Mouse (Mus musculus) macrophage (primary cell): ENCODE data around the gene 4930404N11Rik. TPM values are rescaled to one million over a fixed set of nuclear protein-coding genes. Genes with fewer than 3 reads are reported as not detected.

Experiments
- H3K27ac ChIP-seq: fragments of 350-480 bp; formaldehyde crosslinking; 2 replicates; pipeline ENCODE4 v1.9.0; 2021
- H3K36me3 ChIP-seq: fragments of 350-480 bp; formaldehyde crosslinking; 2 replicates; pipeline ENCODE4 v1.9.0; 2021; ENCODE audit errors: inconsistent target
- H3K4me3 ChIP-seq: fragments of 350-480 bp; formaldehyde crosslinking; 2 replicates; pipeline ENCODE4 v1.9.0; 2021; ENCODE audit errors: inconsistent target
- H3K79me2 ChIP-seq: fragments of 350-480 bp; formaldehyde crosslinking; 2 replicates; pipeline ENCODE4 v1.9.0; 2021; ENCODE audit errors: inconsistent target
- WGBS: methylation state at CpG from one replicate; pipeline ENCODE4 v1.1.7; 2026; ENCODE audit warnings: inconsistent platforms; ENCODE audit not compliant: missing documents; 5-methylcytosine and 5-hydroxymethylcytosine counted together
- polyA plus RNA-seq: library from polyadenylated mRNA; stranded (reverse); fragments of 250-400 nt; gene quantifications from 3 replicates; pipeline ENCODE4 v1.2.4, GENCODE M21; 2018; ENCODE audit warnings: inconsistent platforms

Gene 4930404N11Rik
- polyA plus RNA-seq, 1 experiment from 2014 or later: 9.8 TPM

DNA sequence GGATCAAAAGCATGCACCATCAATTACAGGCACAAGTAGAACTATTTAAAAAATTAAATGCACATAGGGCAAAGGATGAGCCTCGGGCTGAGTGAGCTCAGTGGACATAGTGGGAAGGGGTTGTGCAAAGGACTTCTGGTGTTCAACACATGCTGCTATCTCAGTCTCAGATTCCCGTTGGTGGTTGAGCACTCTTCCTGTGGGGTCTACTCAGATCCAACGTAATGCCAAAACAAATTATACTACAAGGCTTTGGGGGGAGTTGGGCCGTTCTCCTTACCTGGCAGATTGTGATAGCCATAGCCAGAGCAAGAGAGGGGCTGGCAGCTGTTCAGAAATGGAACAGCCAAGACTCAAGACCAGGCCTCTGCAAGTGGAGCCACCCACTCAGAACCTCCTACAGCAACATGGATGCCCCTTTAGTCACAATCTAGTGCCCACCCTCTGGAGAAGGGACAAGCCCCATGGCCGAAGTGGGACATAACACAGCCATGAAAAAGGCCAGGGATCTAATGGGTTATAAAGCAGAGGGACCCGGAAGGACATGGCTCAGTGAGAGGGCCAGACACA lies 14.3 kb upstream of the 4930404N11Rik start:
- H3K36me3 ChIP-seq: peaks cover 3% of the 10 kb centered on the region; the same call in 1 of the 2 replicates
- no peak overlapping the region for H3K27ac ChIP-seq
- H3K4me3 ChIP-seq: no peak overlapping the region
- peaks cover 38% of the 10 kb centered on the region for H3K79me2 ChIP-seq
- 83% methylated on average over 6 of the region's 6 CpGs for WGBS

DNA sequence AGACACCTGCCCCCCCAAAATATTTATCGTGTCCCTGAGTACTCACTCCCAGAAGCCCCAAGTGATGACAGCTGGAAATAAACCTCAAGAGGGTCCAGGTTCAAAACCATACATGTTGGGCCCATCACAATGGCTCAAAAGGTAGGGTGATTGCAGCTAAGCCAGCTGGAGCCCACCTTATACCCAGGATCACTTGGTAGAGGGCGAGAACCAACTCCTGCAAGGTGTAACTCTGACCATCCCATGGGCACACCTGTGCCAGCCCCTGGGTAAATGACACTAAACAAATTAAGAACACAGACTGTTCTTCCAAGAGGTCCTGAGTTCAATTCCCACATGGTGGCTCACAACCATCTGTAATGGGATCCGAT lies 13.6 kb upstream of the 4930404N11Rik start:
- WGBS: 53% methylated on average over 3 of the region's 3 CpGs
- H3K27ac ChIP-seq: peak overlapping the region; percentile 69

DNA sequence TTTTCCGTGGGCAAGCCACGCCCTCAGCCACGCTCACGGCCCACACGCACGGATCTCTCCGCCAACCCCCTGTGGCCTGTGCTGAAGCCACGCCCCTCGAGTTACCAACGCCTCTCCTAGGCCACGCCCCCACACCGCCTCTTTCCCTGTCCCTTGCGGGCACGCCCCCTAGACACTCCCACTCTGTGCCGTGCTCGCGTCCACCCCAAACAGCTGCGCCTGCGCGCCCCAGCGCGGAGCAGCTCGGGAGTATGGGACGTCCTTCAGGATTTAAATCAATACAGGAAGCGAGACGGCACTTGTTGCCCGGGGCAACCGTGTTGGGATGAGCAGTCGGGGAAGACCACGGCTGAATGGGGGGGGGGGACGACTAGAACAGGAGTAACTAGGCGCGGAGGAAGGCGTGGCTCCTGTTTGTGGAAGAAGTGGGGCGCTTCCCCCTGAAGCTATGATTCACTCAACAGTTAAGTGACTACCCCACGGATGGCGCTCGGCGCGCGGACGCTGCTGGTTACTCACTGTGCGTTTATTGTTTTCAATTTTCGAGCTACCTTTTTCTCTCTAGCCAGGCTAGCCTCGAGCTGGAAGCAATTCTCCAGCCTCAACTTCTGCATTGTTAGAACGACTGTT lies 13.1 kb upstream of the 4930404N11Rik start:
- Histone ChIP-seq H3K27ac (peak overlapping the region; percentile 69), H3K79me2 (peaks cover 44% of the 10 kb centered on the region), H3K4me3 (peak overlapping the region; percentile 54), H3K36me3 (peaks cover 11% of the 10 kb centered on the region)
- WGBS: 1% methylated on average over 38 of the region's 46 CpGs

More for the DNA sequence above, 13.6 kb upstream of the 4930404N11Rik start:
- Histone ChIP-seq H3K36me3 (peaks cover 6% of the 10 kb centered on the region), H3K4me3 (peak overlapping the region; percentile 54), H3K79me2 (peaks cover 39% of the 10 kb centered on the region)

DNA sequence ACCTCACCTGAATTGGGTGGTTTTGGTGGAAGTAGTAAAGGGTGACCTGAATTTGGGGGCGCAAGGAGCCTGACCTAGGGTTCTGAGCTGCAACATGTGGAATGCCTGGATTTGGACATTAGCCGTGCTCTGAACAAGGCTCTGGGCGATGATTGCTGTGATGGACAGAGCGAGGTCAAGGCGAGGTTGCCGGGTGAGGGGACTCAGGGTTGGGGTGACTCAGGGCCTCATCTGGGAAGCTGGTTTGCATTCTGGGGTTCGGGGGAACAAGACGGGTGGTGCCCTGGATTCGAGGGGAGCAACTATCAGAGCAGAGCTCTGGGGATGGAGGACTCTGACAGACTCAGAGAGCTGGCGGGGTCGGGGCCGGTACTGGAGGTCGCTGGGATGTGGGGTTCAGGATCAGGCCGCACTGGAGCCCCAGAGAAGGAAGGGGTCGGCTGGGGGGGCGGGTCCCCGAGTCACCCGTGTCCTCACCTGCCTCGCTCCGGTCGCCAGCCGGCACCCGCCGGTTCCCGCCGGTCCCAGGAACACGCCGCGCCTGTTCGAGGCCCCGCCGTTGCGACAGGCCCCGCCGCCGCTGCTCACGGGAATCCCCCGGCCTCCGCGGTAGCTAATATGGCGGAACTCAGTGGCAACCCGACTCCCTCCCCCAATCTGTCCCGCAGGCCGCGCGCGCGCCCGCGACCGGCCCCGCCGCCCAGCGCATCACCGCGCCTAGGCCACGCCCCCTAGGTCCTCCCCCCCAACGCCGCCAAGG lies 12.4 kb upstream of the 4930404N11Rik start, which contains the start of gene Fzr1:
Gene Fzr1, minus strand, starts transcription at position 724 of the 760 bp plus-strand sequence.
- Histone ChIP-seq H3K36me3 (peaks cover 16% of the 10 kb centered on the region), H3K4me3 (peak within 1 kb of the TSS; percentile 82), H3K27ac (peak within 1 kb of the TSS; percentile 69), H3K79me2 (peaks cover 51% of the 10 kb centered on the region)
- under 1% methylated on average over 54 of the region's 59 CpGs for WGBS

DNA sequence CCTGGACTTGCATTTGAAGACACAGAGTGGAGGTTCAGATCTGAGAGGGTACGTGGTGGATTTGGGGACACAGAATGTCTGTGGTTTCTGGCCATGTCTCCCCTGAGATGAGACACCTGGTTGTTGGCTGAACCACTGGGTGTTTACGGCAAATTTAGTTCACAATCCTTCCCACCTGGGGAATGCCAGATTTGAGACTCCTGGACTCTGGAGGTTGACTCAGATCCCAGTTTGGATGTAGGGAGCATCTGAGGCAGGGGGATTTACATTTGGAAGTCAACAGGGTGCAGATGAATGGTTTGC lies 11.7 kb upstream of the 4930404N11Rik start:
- Histone ChIP-seq H3K4me3 (peak overlapping the region; percentile 82), H3K27ac (peak overlapping the region; percentile 64), H3K79me2 (peaks cover 58% of the 10 kb centered on the region), H3K36me3 (peaks cover 21% of the 10 kb centered on the region)
- 75% methylated on average over 2 of the region's 2 CpGs for WGBS

DNA sequence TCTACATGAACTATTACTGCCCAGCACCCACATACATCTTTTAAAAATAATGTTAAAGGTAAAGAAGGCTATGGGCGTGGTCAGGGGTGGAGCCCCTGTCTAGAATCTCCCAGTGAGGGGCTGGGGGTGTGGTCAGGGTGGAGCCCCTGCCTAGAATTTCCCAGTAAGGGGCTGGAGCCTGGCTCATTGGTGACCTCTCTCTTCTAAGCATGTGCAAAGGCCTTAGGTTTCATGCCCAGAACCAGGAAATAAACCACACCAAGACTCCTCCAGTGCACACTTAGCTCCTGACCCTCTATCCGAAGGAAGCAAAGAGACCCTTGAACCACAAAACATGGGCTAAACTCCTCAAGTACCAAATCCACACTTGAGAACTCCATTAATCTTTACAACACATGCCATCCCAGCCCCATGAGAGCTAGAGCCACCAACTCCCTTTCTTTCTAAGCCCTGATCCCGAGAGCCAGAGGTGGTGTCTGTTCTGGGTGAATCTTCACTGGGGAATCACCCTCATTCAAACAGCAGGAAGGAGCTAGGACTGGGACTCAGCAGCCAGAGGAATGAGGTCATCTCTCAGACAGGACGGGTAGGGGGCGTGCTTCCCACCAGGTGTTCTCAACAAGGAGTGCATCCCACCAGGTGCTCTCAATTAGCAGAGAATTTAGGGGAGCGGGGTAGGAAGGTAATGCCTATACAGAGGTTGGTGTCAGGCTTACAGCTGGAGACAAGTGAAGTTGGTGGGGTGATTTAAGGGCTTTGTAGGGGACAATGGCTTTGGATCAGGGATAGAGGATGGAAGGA lies 11.1 kb upstream of the 4930404N11Rik start:
- Histone ChIP-seq H3K4me3 (peak overlapping the region; percentile 82), H3K36me3 (peaks cover 23% of the 10 kb centered on the region), H3K27ac (0 out of 2 replicates have a peak overlapping the region, but pooled peaks have one; percentile 64), H3K79me2 (peaks cover 63% of the 10 kb centered on the region)
- 53% methylated on average over 6 of the region's 6 CpGs for WGBS

DNA sequence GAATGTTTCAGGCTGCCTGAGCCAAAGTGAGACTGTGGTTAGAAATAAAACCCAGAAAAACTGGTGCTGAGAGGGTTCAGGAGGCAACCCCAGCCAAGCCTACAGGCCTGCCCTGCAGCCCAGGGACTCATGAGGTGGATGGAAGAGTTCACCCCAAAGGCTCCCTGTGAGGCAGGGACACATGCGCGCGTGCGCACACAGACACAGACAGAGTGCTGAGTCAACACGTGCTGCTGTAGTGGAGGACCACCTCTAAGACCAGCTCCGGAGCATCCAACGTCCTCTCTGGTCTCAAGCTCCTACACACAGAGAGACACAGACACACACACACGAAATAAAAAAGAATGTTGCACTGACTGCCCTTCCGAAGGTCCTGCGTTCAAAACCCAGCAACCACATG lies 9.7 kb upstream of the 4930404N11Rik start:
- H3K79me2 ChIP-seq: peaks cover 67% of the 10 kb centered on the region
- 94% methylated on average over 10 of the region's 10 CpGs for WGBS
- no peak overlapping the region for H3K27ac ChIP-seq
- peaks cover 35% of the 10 kb centered on the region for H3K36me3 ChIP-seq
- no peak overlapping the region for H3K4me3 ChIP-seq

DNA sequence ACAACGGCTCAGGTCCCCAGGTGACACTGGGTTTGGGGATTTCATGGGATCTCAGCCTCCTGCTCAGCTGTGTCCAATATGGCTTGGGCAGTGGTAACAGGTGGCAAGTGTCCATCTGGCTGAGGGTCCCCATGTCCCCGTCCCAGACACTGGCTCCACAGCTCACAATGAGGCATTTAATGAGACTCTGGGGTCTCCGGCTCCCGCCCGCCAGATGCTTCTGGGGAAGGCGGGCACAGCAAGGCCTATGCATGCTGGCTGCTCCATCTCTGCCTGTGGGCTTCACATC lies 1.5 kb upstream of the 4930404N11Rik start:
- Histone ChIP-seq H3K27ac (0 out of 2 replicates have a peak overlapping the region, but pooled peaks have one; percentile 36), H3K4me3 (no peak overlapping the region), H3K79me2 (peaks cover 24% of the 10 kb centered on the region), H3K36me3 (peaks cover 61% of the 10 kb centered on the region)
- WGBS: 93% methylated on average over 5 of the region's 6 CpGs

DNA sequence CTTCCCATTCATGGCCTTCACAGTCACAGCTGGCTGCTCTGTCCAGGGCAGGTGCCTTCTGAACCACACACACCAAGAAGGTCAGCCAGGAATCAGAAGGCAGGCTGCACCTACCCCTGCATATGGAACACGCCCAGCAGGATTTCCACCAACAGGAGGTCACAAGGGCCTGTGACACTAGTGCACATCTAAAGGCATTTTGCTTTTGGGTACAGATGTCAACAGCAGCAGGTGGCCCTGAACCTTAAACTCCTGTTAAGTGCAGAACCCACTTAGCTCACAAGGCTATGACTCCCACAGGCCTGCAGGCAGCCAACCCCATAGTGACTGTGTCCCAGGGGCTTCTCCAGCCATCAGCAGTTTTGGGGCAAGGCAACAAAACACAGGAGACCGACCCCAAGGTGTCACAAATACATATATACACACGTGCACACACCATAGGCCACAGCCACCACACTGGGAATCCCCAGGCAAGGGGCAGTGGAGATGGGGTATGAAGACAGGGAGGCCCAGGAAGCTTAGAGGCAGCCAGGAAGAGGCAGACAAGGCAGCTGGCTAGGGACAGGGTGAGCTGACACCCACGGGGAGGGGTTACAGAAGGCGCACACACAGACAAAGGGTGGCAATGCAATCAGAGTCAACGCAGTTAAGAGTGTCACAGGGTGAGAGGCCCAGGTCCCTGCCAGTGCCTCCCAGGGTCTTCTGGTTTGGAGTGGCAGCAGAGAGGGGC lies 1.0 kb upstream of the 4930404N11Rik start:
- WGBS: 71% methylated on average over 6 of the region's 6 CpGs
- Histone ChIP-seq H3K79me2 (peaks cover 24% of the 10 kb centered on the region), H3K4me3 (no peak overlapping the region), H3K36me3 (peaks cover 63% of the 10 kb centered on the region), H3K27ac (peak overlapping the region; percentile 36)

DNA sequence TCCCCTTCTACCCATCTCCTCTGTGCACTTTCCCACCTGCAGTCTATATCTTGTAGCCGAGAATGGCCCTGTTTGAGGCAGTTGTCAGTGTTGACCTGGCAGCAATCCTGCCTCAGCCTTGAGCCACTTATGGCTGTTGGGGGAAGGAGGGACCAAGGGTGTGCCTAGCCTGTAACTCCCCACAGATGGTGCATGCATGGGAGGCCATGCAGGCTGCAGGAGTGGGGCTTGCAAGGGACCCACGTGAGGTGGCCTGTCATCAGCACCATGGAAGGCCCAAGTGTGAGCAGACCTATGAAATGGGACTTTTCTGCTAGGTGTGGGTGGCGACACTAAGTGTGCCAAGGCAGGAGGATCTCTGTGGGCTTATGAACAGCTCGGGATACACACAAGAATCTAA lies 543 bp downstream of the 4930404N11Rik start:
- H3K4me3 ChIP-seq: no peak overlapping the region
- peaks cover 37% of the 10 kb centered on the region for H3K79me2 ChIP-seq
- peak overlapping the region; percentile 36 for H3K27ac ChIP-seq
- peaks cover 63% of the 10 kb centered on the region for H3K36me3 ChIP-seq
- WGBS: 72% methylated on average over 4 of the region's 4 CpGs

DNA sequence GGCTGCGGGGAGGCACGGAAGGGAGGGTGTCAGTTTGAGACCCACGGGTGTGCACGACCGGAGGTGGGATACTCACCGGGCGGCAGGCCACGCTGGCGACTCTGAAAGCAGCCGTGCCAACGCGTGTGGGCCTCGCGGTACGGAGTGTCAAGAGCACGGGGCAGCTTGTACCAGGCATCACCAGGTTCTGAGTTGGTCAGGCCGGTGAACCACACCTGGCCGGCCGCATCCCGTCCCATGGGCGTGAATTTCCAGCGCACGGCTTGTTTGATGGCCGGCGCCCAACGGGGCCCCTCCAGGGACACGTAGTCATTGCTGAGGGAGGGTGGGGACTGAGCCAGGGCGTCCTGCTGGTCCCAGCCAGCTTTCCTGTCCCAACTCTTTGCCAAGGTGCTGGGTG lies 950 bp downstream of the 4930404N11Rik start:
- Histone ChIP-seq H3K4me3 (no peak overlapping the region), H3K79me2 (peaks cover 41% of the 10 kb centered on the region), H3K27ac (peak overlapping the region; percentile 36), H3K36me3 (peaks cover 63% of the 10 kb centered on the region)
- WGBS: 90% methylated on average over 25 of the region's 28 CpGs

DNA sequence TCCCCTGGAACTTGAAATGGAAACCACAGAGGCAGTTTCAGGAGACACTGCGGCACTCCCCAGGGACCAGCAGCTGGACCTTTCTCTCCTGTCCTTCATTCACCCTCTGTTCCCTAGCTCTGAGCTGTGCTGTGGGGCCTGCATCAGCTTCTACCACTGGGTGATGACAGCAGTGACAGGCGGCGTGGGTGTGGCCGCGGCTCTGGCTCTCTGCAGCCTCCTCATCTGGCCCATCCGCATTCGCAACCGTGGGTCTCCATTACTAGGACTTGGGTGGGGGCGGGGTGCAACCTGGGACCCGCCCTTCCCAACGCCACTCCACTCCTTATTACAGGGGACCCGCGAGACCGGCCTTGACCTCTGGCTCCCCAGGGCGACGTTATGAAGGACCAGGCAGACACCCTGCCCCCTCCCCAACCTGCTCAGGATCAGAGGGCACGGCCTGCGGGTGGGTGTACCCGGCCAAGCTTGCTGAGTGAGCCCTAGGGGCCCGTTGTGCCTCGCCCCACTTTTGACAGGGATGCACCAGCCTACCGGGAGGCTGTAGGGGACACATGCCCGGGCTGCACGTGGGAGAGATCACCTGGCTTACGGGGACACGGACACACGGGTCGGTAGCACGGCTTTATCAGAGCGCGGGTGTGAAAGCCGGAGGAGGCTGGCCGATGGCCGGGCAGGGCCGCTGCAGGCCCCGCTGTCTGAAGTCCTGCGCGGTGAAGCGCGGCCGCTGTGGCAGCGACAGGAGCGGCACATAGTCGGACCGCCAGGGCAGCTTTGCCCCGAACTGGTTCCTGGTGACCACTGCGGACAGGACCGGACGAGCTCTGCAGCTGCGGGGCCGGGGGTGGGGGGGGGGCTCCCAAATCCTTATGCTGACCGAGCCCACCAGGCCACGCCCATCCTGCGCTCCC lies 1.9 kb downstream of the 4930404N11Rik start:
- no peak overlapping the region for H3K4me3 ChIP-seq
- WGBS: 93% methylated on average over 43 of the region's 54 CpGs
- H3K79me2 ChIP-seq: peaks cover 51% of the 10 kb centered on the region
- H3K27ac ChIP-seq: no peak overlapping the region
- peaks cover 55% of the 10 kb centered on the region for H3K36me3 ChIP-seq

DNA sequence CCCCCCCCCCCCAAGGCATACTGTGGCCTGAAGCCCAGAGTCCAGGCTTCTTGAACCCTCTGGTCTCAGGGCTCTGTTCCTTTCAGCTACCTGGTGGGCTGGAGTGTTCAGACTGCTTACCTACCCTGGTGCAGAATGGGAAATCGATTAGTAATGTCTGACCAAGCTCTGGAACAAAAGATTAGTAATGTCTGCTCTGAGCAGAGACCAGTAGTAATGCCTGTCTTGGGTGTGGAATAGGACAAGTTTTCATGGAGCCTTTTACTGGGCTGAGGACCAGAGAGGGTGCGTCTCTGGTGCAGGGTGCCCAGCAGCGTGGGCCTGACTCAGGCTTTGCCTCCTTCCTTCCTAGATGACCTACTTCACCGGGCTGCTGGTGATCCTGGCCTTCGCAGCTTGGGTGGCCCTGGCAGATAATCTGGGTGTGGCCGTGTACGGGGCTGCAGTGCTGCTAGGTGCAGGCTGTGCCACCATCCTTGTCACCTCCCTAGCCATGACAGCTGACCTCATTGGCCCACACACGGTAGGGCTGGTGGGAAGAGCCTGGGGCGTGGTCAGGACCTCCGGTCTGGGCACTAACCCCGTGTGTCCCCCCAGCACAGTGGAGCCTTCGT lies 3.2 kb downstream of the 4930404N11Rik start:
- Histone ChIP-seq H3K27ac (0 out of 2 replicates have a peak overlapping the region, but pooled peaks have one; percentile 4), H3K4me3 (no peak overlapping the region), H3K79me2 (peaks cover 63% of the 10 kb centered on the region), H3K36me3 (peaks cover 42% of the 10 kb centered on the region)
- WGBS: 92% methylated on average over 12 of the region's 12 CpGs
